Mouse (Mus musculus) gastrocnemius, adult 2 months (tissue): ENCODE data around the gene Gpr173. TPM values are rescaled to one million over a fixed set of nuclear protein-coding genes. Genes with fewer than 3 reads are reported as not detected.

Experiments
- DNase-seq: peaks from one replicate; pipeline ENCODE4 v3.0.0; 2022
- H3K27ac ChIP-seq: fragments of 200-600 bp; 2 replicates; pipeline ENCODE4 v1.8.1; 2022; ENCODE audit warnings: mild to moderate bottlenecking
- H3K4me3 ChIP-seq: fragments of 200-600 bp; 2 replicates; pipeline ENCODE4 v1.8.1; 2022; ENCODE audit warnings: mild to moderate bottlenecking, moderate library complexity
- CTCF ChIP-seq: fragments of 200-600 bp; IDR thresholded peaks from 2 replicates; pipeline ENCODE4 v1.8.1; 2022; ENCODE audit warnings: antibody characterized with exemption, mild to moderate bottlenecking, moderate library complexity
- intact Hi-C: fragments of 180-260 bp; cut with DNase I; formaldehyde crosslinking; loops from one replicate; pipeline ENCODE4 v1.15.1; 2025
- total RNA-seq, 2 experiments: library from RNA; stranded (reverse); gene quantifications; 2 replicates each; pipeline ENCODE4 v1.2.3; 2021

The Gpr173 gene
- total RNA-seq, 2 experiments from 2014 or later = 0.39 TPM; not detected in 1

DNA sequence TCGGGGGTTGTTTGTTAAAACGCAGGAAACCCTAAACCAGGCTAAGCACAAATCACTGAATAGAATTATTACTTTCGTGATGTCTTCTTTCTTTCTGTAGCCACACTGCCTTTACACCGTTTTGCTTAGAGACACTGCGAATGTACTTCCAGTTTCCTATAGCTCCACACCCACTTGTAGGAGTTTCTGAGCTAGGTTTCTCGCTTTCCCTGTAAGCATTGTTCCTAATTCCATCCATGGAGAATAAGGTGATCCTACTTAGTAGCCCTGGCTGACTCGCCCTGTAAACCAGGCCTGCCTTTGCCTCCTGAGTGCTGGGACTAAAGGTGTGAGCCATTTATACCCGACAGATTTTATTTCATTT is 40.8 kb downstream of the Gpr173 start:
- intact Hi-C loops = no loop called here
- Histone ChIP-seq H3K27ac (peak overlapping the region; percentile 80), H3K4me3 (peak overlapping the region; percentile 76)
- TF ChIP-seq CTCF = no peak
- no peak for DNase-seq

DNA sequence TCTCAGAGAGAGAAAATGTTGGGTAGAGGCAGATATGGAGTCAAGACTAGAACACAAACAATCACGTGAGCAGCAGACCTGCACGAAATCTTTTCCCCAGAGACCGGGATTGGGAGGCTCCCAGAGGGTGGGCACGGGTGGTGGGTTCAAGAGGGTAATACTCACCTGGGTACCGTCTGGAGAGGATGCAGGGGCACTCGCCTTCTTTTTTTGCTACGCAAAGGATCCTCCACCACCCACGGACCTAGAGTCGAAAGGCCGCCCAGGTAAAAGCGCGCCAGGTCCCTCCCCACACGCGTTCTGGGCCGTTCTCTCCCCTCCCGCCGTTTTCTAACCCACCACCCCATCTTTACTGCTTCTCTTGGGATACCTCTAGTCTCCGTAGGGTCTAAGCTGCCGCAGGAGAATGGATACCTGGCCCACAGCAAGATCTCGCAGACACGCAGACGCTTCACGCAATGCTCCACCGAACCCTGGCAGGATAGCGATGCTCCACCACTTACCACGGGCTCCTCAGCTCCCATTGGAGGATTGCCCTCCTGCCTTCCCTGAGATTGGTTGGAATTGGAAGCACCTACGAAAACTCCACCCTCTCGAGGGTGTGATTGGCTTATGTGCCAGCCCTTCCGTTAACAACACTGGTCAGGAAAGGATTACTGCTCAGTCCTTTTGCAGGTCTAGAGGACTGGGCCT is 41.4 kb downstream of the Gpr173 start, which contains the start of gene Kantr:
Gene Kantr, minus strand, starts transcription at position 500 of the 693 bp plus-strand sequence.
- no peak for TF ChIP-seq CTCF
- intact Hi-C loops = no loop called here
- H3K4me3 ChIP-seq = peak within 1 kb of the TSS; percentile 76
- DNase-seq = peak; percentile 84
- H3K27ac ChIP-seq = peak within 1 kb of the TSS; percentile 80

DNA sequence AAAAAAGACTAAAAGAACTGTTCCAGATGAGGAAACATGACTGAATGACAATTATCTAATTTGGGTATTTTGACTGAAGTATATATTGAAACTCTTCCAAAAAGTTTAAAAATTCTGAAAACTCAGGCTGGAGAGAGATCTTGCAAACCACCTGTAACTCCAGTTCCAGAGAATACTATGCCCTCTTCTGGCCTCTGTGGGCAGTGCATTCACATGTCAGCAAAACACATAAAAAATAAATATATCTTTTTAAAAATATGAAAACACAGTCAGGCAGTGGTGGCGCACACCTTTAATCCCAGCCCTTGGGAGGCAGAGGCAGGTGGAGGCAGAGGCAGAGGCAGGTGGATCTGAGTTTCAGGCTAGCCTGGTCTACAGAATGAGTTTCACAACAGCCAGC is 44.9 kb downstream of the Gpr173 start:
- DNase-seq = no peak
- intact Hi-C loops = no loop called here
- Histone ChIP-seq H3K27ac (no peak overlapping the region), H3K4me3 (no peak overlapping the region)
- TF ChIP-seq CTCF = peak; percentile 28

DNA sequence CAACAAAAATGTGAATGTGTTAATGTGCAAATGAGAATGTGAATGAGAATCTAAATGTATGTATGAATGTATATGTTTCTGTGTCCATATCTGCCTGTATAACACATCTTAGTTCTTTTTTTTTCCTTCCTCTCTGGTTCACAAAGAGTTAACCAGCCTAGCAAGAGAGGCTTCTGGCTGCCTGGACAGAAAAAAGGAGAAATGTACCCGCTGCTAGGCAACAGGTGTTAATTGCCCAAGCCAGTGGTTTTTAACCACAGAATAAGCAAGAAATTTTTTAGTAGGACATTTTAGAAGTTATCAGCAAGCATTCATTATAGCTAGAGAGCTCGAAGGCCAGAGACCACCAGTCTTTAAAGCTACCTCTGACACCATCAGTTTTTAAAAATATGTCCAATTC is 45.7 kb downstream of the Gpr173 start:
- H3K27ac ChIP-seq = no peak overlapping the region
- intact Hi-C loops = no loop called here
- DNase-seq = no peak
- no peak overlapping the region for H3K4me3 ChIP-seq
- no peak for TF ChIP-seq CTCF

DNA sequence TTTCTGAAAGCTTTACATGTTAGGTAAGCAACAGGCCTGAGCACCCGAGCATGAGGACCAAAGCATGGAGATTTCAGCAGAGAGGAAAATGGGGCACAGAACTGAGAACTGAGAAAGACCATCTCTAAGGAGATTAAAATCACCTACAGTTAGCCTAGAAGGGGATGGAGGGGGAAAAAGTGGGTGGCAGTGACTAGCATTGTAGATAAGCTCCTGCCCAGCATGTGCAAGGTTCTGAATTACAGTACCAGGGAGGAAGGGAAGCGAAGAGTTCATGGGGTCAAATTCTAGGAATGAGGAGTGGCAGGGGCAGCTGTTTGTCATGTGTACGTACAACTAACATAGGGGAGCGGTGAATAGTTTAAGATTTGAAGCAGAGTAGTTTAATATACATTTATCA is 48.0 kb downstream of the Gpr173 start:
- intact Hi-C loops = no loop called here
- Histone ChIP-seq H3K4me3 (no peak overlapping the region), H3K27ac (no peak overlapping the region)
- DNase-seq = no peak
- no peak for TF ChIP-seq CTCF

DNA sequence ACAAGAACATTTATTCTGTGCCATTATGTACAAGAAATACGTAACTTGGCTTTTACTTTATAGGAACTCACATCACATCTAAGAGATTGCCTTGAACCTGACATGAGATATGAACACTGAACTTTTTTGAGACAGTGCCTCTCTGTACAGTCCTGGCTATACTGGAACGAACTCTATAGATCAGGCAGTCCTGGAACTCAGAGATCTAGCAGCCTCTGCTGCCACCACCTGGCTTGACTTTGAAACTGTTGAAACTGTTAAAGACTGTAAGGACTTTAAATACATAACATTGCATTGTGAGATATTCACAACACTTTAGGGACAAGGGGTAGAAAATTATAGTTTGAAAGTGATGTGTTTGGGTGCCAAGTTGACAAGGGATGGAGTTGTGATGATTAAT is 60.6 kb downstream of the Gpr173 start:
- H3K27ac ChIP-seq = no peak overlapping the region
- no peak overlapping the region for H3K4me3 ChIP-seq
- intact Hi-C loops = no loop called here
- no peak for DNase-seq
- TF ChIP-seq CTCF = peak; percentile 65

DNA sequence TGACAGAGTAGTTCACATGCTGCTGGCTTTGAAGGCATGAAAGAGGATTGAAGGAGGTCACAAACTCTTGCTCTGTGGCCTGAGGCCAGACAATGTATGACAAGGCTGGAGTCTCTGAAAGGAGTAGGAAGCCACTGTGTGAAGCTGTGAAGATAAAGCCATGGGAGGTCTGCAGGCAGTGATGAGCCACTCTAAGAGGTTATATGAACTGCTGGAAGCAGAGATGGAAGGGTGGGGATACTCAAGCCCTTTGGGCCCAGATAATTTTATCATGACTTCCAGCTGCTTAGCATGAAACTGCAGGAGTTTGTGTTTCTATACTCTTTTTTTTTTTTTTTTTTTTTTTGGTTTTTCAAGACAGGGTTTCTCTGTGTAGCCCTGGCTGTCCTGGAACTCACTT is 61.1 kb downstream of the Gpr173 start:
- no peak for DNase-seq
- Histone ChIP-seq H3K4me3 (no peak overlapping the region), H3K27ac (no peak overlapping the region)
- intact Hi-C loops = no loop called here
- no peak for TF ChIP-seq CTCF

DNA sequence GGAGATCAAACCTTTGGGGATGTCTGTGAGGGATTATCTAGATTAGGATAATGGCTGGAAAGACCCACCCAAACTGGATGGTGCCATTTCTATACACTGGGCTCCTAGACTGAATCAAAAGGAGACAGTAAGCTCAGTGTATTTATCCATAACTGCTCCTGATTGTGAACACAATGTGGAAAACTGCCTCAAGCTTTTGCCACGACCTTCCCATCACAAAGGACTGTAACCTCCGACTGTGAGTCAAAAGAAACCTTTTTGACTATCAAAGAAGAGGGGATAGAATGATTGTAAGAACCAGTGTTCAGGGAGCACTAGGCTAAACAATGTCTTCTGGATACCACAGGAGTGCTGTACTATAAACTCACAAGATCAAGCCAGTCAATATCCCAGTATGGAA is 62.3 kb downstream of the Gpr173 start:
- intact Hi-C loops = no loop called here
- DNase-seq = no peak
- H3K27ac ChIP-seq = no peak overlapping the region
- H3K4me3 ChIP-seq = no peak overlapping the region
- no peak for TF ChIP-seq CTCF

Other genes with a start within 250 kb of the Gpr173 start
- gene Iqsec2, start 224.4 kb downstream of the Gpr173 start, total RNA-seq = 10 to 100 TPM; 12.5 to 33.5 TPM
- 10 to 100 TPM; 19.4 to 33.7 TPM for gene Kdm5c, start 135.7 kb downstream of the Gpr173 start, total RNA-seq
- gene Kantr, start 41.2 kb downstream of the Gpr173 start, total RNA-seq = 1 to 10 TPM; 1.3 to 1.6 TPM
- gene Tspyl2, start 26.3 kb downstream of the Gpr173 start, total RNA-seq = 10 to 100 TPM; 10.7 to 14.8 TPM
- gene Cldn34a, start 194.6 kb upstream of the Gpr173 start, total RNA-seq = not detected